Mouse (Mus musculus) hindbrain, embryonic 10.5 days (tissue): ENCODE results near the gene Aldh4a1. TPM values are rescaled to one million over a fixed set of nuclear protein-coding genes. Genes with fewer than 3 reads are reported as not detected.

Experiments used
- DNase-seq: peaks from one replicate; pipeline ENCODE4 v3.0.0-alpha.2; 2017; ENCODE audit warnings: low spot score
- H3K27ac ChIP-seq: fragments of 300-500 bp; sonication (generic); 2 replicates; pipeline ENCODE4 v1.5.1; 2016; ENCODE audit warnings: mild to moderate bottlenecking, moderate library complexity
- H3K27me3 ChIP-seq: fragments of 300-500 bp; sonication (generic); 2 replicates; pipeline ENCODE4 v1.6.1; 2016; ENCODE audit warnings: mild to moderate bottlenecking; ENCODE audit not compliant: poor library complexity, insufficient read depth, severe bottlenecking
- H3K36me3 ChIP-seq: fragments of 300-500 bp; sonication (generic); 2 replicates; pipeline ENCODE4 v1.6.1; 2016; ENCODE audit warnings: mild to moderate bottlenecking, moderate library complexity
- H3K4me1 ChIP-seq: fragments of 300-500 bp; sonication (generic); replicated peaks from 2 replicates; pipeline ENCODE4 v1.6.1; 2016; ENCODE audit warnings: mild to moderate bottlenecking
- H3K4me3 ChIP-seq: fragments of 300-500 bp; sonication (generic); 2 replicates; pipeline ENCODE4 v1.5.1; 2016; ENCODE audit warnings: mild to moderate bottlenecking, moderate library complexity
- H3K9me3 ChIP-seq: fragments of 300-500 bp; sonication (generic); 2 replicates; pipeline ENCODE4 v1.6.1; 2016; ENCODE audit warnings: mild to moderate bottlenecking, moderate library complexity
- WGBS: fragments of 180-500 bp; shearing (Covaris S2); methylation state at CpG from one replicate; pipeline ENCODE4 v1.1.7; 2016; 5-methylcytosine and 5-hydroxymethylcytosine counted together
- polyA plus RNA-seq: library from polyadenylated mRNA; unstranded; fragments of >200 nt; fragmentation: Nextera tagmentation; extraction: Ambion mirVana; gene quantifications from 2 replicates; pipeline ENCODE4 v1.2.1, GENCODE M21; 2016

The Aldh4a1 gene
- polyA plus RNA-seq, 1 experiment from 2014 or later = 22.5 TPM

DNA sequence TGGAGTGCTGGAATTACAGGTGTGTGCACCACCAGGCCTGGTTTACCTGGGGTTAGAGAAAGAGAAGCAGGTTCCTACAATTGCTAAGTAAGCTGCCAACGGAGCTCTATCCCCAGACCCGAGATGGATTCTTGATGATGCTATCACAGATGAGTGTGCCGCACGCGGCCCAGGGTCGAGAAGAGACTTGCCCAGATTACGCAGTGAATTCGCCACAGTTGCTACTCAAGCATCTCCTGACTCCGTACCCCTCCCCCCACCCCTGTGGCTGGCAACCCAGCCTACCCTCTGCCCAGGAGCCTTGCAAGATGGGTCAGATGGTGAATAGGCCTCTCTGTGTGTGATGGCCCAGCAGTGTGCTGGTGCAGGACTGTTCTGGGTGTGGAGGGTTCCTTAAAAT is 26.0 kb upstream of the Aldh4a1 start:
- H3K27me3 ChIP-seq = no peaks in the 10 kb centered on the region; the same call in 1 of the 2 replicates
- H3K27ac ChIP-seq = peak overlapping the region; percentile 86
- 0 out of 2 replicates have a peak overlapping the region, but pooled peaks have one; percentile 5 for H3K4me3 ChIP-seq
- WGBS = 29% methylated on average over 9 of the region's 9 CpGs
- H3K9me3 ChIP-seq = no peaks in the 10 kb centered on the region
- DNase-seq = no peak
- H3K4me1 ChIP-seq = peaks cover 96% of the 10 kb centered on the region
- no peaks in the 10 kb centered on the region for H3K36me3 ChIP-seq

DNA sequence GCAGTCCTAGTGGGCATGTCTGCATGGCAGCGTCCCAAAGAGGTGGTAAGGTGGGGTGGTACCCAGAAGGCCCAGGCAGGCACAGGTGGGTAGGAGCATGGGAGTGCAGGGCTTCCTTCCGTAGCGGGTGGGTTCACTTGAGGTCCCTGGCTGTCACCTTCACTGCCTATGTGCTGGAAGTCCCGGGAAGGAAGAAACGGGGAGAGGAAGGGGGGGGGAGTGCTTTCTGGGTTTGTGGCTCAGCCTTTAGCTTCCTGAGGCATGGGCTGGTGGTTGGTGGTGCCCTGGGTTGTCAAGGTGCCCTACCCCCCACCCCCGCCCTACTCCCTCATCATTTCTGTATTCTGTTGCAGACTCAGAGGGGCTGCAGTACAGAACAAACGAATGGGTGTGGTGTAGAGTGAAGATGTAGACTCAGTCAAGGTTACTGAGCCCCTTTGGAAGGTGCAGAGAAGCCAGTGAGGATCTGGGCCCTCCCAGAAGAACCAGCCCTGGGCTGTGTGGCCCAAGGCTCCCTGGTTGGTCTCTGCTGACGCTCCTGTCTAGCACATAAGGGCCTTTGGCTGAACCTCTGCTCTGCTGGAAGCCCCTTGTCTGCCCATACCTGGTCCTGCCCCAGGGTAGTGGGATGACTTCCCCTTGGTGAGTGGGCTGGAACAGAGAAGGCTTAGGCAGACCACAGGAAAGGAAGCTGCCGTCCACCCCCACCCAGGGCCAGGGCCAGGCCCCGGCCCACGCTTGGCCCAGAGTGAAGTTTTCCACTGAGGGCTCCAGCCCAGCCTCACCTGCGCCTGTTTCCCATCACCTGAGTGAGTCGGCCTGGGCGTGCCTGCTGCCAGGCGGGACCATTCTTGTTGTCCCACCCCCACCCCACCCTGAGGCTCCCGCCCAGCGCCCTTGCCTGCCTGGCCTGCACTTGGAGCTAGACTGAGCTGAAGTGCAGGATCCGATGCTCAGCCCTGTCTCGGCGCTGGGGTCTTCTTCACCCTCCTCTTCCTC is 25.1 kb upstream of the Aldh4a1 start:
- Histone ChIP-seq H3K27ac (peak overlapping the region; percentile 86), H3K27me3 (no peaks in the 10 kb centered on the region; the same call in 1 of the 2 replicates), H3K9me3 (no peaks in the 10 kb centered on the region), H3K4me1 (peaks cover 96% of the 10 kb centered on the region), H3K36me3 (no peaks in the 10 kb centered on the region), H3K4me3 (0 out of 2 replicates have a peak overlapping the region, but pooled peaks have one; percentile 11)
- WGBS = 66% methylated on average over 20 of the region's 20 CpGs
- no peak for DNase-seq

DNA sequence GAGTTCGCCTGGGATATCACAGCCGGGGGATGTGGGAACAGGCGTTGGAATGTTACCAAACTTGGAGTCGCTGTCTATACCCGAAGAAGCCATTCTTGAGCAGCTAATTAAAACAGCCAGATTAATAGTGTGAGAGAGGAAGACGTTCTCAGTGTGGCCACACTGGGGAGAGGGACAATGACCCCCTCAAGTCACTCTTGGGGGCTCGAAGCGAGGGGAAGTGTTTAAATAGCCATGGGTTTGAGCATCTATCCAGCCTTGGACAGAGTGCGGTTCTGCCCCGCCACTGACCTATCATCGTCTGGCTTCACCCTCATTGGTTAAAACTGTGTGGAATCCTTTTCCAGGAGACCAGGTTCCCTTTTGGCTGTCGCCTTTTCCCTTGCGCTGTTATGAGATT is 24.3 kb upstream of the Aldh4a1 start:
- H3K9me3 ChIP-seq = no peaks in the 10 kb centered on the region
- peak overlapping the region; percentile 26 for H3K4me3 ChIP-seq
- H3K4me1 ChIP-seq = peaks cover 97% of the 10 kb centered on the region
- H3K27ac ChIP-seq = peak overlapping the region; percentile 86
- no peaks in the 10 kb centered on the region for H3K36me3 ChIP-seq
- no peak for DNase-seq
- no peaks in the 10 kb centered on the region; the same call in 1 of the 2 replicates for H3K27me3 ChIP-seq
- 35% methylated on average over 13 of the region's 13 CpGs for WGBS

DNA sequence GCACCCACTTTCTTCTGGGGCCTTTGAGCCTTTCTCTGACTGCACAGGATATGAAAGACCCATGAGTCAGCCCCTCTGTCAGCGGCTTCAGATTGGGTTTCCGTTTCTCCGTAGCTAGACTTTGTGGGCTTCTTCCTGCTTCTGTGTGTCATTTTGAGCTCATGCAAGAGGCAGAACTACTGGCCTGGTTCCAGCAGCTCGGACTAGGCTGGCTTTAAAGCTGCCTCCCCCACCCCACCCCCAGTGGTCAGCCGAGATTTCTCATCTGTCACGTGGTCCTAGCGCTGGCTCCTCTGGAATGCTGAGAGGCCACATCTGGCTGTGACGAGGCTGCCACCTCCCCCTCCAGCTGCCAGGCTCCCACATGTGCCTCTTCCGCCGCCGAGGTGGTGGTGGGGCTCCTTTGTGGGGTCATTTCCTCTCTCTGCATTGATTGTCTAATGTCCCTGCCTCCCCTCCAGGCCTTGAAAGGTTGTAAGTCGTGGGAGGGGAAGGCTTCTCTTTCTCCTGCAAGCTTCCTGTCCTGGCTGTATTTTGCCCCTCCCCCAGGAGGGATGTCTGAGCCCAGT is 23.6 kb upstream of the Aldh4a1 start:
- H3K27ac ChIP-seq = peak overlapping the region; percentile 86
- DNase-seq = peak; percentile 87
- no peaks in the 10 kb centered on the region for H3K9me3 ChIP-seq
- WGBS = 1% methylated on average over 12 of the region's 12 CpGs
- no peaks in the 10 kb centered on the region; the same call in 1 of the 2 replicates for H3K27me3 ChIP-seq
- peaks cover 92% of the 10 kb centered on the region for H3K4me1 ChIP-seq
- H3K4me3 ChIP-seq = peak overlapping the region; percentile 26
- no peaks in the 10 kb centered on the region for H3K36me3 ChIP-seq

DNA sequence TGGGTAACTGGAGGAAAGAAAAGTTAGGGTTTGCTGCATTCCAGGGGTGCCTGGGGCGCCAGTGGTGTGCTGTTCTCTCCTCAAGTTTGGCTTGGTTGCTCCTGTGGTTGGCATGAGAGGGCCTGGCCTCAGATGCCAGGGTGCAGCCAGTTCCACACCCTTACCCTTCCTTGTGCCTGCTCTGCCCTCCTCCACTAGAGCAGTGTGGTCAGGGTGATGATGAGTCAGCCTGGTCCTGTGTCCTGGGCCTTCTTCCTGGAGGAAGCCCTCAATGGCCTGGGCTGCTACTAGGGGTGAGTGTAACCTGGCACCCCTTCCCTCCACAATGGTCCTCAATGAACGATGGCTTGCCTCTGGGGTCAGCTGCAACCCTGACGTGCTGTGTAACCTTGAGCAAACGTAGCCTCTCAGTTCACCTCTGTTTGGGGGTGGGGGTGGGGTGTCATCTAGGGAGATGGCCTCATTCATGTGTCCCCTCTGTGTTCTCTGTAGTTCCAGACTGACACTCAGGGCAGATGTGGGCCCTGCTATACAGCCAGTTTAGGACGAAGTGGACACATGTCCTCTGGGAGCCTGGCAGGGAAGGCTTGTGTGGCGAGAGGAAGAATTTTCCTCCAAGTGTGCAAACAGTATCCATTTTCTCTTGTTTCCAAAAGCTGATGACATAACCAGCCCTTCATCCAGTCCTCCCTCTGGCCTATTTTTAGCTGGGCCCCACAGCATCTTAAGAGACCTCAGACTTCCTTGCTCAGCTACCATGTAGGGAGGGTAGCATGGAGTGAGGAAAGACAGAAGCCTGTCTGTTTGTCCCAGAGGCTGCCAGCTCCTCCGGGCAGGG is 20.9 kb upstream of the Aldh4a1 start:
- 62% methylated on average over 7 of the region's 7 CpGs for WGBS
- DNase-seq = no peak

DNA sequence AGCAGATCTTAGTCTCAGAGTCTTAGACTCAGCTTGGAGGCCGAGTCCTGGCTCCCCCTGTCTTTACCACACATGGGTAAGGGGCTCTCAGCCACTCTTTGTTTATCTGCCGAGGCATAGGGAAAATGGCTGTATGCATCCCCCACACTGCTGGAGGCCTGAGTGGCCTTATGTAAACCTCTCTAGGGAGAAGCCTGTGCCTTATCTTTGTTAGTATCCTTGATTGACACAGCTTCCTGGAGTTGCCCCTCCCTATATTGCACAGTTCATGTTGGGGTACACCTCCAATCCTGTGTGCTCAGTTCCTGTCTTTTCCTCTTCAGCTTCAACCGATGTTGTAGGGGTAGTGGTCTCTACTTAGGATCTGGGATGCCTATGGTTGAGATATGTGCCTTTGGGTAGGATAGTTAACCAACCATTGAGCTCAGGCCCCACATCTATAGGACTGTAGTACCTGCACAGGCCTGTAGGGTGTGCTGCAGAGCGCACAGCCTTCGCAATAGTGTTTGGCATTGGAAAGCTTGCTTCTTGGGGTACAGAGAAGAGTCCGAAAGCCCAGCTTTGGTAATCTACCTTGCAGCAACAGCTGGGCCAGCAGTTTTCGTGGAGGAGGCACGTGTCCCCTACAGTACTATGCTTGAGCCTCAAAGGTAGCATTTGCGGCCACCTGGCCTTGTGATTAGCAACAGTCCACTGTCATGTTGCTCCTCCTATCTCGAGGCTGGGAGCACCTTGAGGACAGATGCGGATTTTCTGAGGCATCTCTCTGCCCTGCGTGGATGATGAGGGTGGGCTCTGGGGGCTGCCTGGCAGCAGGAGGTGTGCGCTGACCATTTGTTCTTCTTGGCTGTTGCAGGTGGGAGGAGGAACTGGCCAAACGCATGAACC is 20.1 kb upstream of the Aldh4a1 start, which contains the start of gene Gm21969:
Gm21969 (plus strand) TSS at position 830 of the 888 bp plus-strand sequence.
- Histone ChIP-seq H3K36me3 (peaks cover 31% of the 10 kb centered on the region), H3K9me3 (no peaks in the 10 kb centered on the region), H3K4me1 (peaks cover 57% of the 10 kb centered on the region), H3K27ac (peak within 1 kb of the TSS; percentile 77), H3K27me3 (no peaks in the 10 kb centered on the region; the same call in 1 of the 2 replicates), H3K4me3 (no peak within 1 kb of the TSS)
- 51% methylated on average over 14 of the region's 14 CpGs for WGBS
- DNase-seq = peak; percentile 70

More for the DNA sequence above, 20.9 kb upstream of the Aldh4a1 start:
- Histone ChIP-seq H3K27me3 (no peaks in the 10 kb centered on the region; the same call in 1 of the 2 replicates), H3K4me3 (no peak overlapping the region), H3K4me1 (peaks cover 66% of the 10 kb centered on the region), H3K9me3 (no peaks in the 10 kb centered on the region), H3K36me3 (peaks cover 22% of the 10 kb centered on the region), H3K27ac (peak overlapping the region; percentile 77)

DNA sequence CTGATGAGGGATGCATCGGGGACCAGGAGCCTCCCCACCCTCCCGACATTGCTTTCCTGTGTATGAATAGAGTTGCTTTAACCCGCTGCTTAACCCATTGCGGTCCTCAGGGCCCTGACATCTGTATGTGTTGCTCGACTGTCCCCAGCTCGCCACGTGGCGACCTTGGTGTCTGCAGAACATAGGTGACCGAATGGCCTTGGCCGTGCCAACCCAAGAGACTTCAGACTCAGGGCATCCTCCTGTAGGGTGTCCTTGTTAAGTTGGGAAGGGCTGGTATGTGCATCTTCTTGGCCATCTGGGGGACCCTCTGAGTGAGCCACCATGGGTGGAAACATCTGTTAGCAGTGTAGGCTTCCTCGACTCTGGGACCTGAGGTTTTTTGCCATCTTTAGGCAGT is 17.4 kb upstream of the Aldh4a1 start:
- 88% methylated on average over 11 of the region's 11 CpGs for WGBS
- Histone ChIP-seq H3K27me3 (no peaks in the 10 kb centered on the region), H3K36me3 (peaks cover 45% of the 10 kb centered on the region), H3K4me1 (peaks cover 36% of the 10 kb centered on the region), H3K9me3 (no peaks in the 10 kb centered on the region), H3K27ac (no peak overlapping the region), H3K4me3 (no peak overlapping the region)
- DNase-seq = no peak

DNA sequence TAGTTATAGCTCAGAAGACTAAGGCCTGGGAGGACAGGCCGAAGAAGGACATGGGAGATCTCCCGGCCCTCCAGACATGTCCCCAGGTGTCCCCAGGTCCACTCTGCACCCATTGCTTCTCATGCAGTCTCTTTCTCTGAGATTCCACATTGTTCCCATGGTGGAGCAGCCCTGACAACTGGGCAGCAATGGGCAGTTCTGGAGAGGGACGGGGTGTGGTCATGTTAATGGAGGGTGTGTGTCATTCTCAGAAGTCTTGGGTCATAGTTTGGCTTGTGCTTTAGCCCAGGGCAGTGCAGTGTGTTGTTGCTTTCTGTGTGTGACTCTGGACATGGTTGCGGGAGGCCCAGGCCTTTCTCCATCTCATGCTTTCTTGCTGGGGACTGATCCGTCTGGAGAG is 15.9 kb upstream of the Aldh4a1 start:
- Histone ChIP-seq H3K4me1 (peaks cover 33% of the 10 kb centered on the region), H3K36me3 (peaks cover 47% of the 10 kb centered on the region), H3K4me3 (no peak overlapping the region), H3K27me3 (no peaks in the 10 kb centered on the region), H3K27ac (no peak overlapping the region), H3K9me3 (no peaks in the 10 kb centered on the region)
- DNase-seq = no peak
- 94% methylated on average over 5 of the region's 5 CpGs for WGBS

DNA sequence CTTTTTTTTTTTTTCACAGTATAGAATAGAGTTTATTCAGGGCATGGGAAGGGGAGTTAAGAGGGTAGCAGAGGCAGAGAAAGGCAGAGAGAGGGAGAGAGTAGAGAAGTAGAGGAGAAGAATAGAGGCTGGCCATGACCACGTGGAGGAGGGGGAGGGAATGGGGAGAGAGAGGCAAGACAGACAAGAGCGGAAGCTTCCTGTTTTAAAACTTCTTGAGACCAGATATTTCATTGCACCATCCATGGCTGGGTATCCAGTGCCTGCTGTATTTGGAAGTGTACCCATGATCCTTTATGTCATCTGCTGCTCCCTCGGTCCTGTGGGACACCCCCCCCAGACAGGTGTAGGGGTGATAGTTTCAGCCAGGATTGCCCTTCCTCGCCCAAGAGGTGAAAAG is 13.7 kb upstream of the Aldh4a1 start:
- H3K27ac ChIP-seq = no peak overlapping the region
- no peak for DNase-seq
- no peaks in the 10 kb centered on the region for H3K27me3 ChIP-seq
- no peak overlapping the region for H3K4me3 ChIP-seq
- H3K36me3 ChIP-seq = peaks cover 62% of the 10 kb centered on the region
- H3K4me1 ChIP-seq = peaks cover 17% of the 10 kb centered on the region
- H3K9me3 ChIP-seq = peaks cover 9% of the 10 kb centered on the region
- WGBS = 75% methylated on average over 4 of the region's 4 CpGs

DNA sequence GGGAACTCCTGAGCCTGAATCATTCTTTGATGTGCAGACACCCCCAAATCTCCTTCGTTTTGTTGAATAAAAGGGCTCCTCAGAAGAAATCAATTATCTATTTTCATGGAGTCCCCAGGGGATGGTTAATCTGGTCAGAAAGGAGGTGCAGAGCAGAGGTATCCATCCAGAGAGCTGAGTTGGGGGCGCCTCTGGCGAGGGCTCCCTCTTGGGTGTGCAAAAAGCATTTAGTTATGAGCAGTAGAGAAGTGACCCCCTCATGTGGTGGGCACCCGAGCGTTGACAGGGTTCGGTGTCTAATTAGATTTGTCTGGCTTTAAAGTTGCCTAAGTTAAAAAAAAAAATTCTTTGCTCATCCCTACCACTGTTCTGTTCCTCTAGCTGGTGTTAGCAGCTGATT is 11.7 kb upstream of the Aldh4a1 start:
- Histone ChIP-seq H3K27me3 (no peaks in the 10 kb centered on the region), H3K27ac (0 out of 2 replicates have a peak overlapping the region, but pooled peaks have one; percentile 17), H3K36me3 (peaks cover 64% of the 10 kb centered on the region), H3K4me1 (peaks cover 30% of the 10 kb centered on the region), H3K9me3 (peaks cover 11% of the 10 kb centered on the region), H3K4me3 (no peak overlapping the region)
- no peak for DNase-seq
- WGBS = 55% methylated on average over 6 of the region's 6 CpGs

DNA sequence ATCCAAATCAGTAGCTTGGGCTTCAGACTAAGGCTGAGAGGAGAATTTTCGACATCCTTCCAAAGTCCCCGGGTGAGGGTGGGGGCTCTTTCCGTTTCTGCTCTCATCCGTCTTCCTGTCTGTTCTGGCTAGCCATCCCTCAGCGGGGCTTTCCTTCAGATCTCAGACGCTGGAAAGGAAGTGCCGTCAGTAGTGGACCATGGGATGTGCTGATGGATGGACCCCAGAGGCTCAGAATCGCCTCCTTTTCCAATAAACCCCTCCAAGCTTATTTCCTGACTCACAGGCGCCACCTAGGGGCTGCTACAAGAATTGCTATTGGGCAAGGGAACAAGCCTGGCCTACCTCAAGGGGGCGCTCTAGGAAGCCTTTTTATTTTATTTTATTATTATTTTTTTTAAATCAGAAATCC is 11.1 kb upstream of the Aldh4a1 start:
- peaks cover 11% of the 10 kb centered on the region for H3K9me3 ChIP-seq

More for the DNA sequence above, 11.1 kb upstream of the Aldh4a1 start:
- H3K4me1 ChIP-seq = peaks cover 36% of the 10 kb centered on the region
- H3K36me3 ChIP-seq = peaks cover 58% of the 10 kb centered on the region
- H3K4me3 ChIP-seq = peak overlapping the region; percentile 25; the same call in 1 of the 2 replicates
- WGBS = 4% methylated on average over 10 of the region's 10 CpGs
- no peaks in the 10 kb centered on the region for H3K27me3 ChIP-seq
- DNase-seq = peak; percentile 86
- peak overlapping the region; percentile 17; the same call in 1 of the 2 replicates for H3K27ac ChIP-seq
